Mouse (Mus musculus) limb, embryonic 11.5 days (tissue): ENCODE data around the gene Wfdc6a. TPM values are rescaled to one million over a fixed set of nuclear protein-coding genes. Genes with fewer than 3 reads are reported as not detected.
"Not testable (repeated sequence)": the region's sequence is repeated elsewhere in the genome, so short reads cannot be mapped to it uniquely, and the experiment has no call there.

Source experiments
- ATAC-seq: fragments of 200-750 bp; cut with Nextera tagmentation; 2 replicates; pipeline ENCODE4 v1.8.0; 2017; ENCODE audit warnings: low read depth; ENCODE audit not compliant: insufficient number of reproducible peaks, low FRiP score, low TSS enrichment
- DNase-seq: peaks from one replicate; pipeline ENCODE4 v3.0.0-alpha.2; 2015; ENCODE audit warnings: low spot score
- H3K27ac ChIP-seq: fragments of 300-500 bp; sonication (generic); replicated peaks from 2 replicates; pipeline ENCODE4 v1.5.1; 2014; ENCODE audit warnings: low read depth, mild to moderate bottlenecking, low read length
- H3K27me3 ChIP-seq: fragments of 300-500 bp; sonication (generic); 2 replicates; pipeline ENCODE4 v1.6.1; 2014; ENCODE audit warnings: mild to moderate bottlenecking, low read length, mixed read lengths; ENCODE audit not compliant: control insufficient read depth, insufficient read depth
- H3K36me3 ChIP-seq: fragments of 300-500 bp; sonication (generic); 2 replicates; pipeline ENCODE4 v1.6.1; 2014; ENCODE audit warnings: mild to moderate bottlenecking, low read length, moderate library complexity, mixed read lengths; ENCODE audit not compliant: control insufficient read depth, insufficient read depth
- H3K4me1 ChIP-seq: fragments of 300-500 bp; sonication (generic); 2 replicates; pipeline ENCODE4 v1.6.1; 2014; ENCODE audit warnings: low read length, mixed read lengths; ENCODE audit not compliant: control insufficient read depth, insufficient read depth
- H3K4me2 ChIP-seq: fragments of 300-500 bp; sonication (generic); 2 replicates; pipeline ENCODE4 v1.6.1; 2014; ENCODE audit warnings: low read depth, mild to moderate bottlenecking, moderate library complexity; ENCODE audit not compliant: severe bottlenecking
- H3K4me3 ChIP-seq: fragments of 300-500 bp; sonication (generic); 2 replicates; pipeline ENCODE4 v1.5.1; 2014; ENCODE audit warnings: low read depth, low read length
- H3K9ac ChIP-seq: fragments of 300-500 bp; sonication (generic); 2 replicates; pipeline ENCODE4 v1.6.1; 2014; ENCODE audit warnings: mild to moderate bottlenecking, low read length
- H3K9me3 ChIP-seq: fragments of 300-500 bp; sonication (generic); 2 replicates; pipeline ENCODE4 v1.6.1; 2016; ENCODE audit warnings: low read length; ENCODE audit not compliant: control insufficient read depth
- WGBS: fragments of 180-500 bp; shearing (Covaris S2); extraction: QIAGEN DNeasy Blood & Tissue Kit; methylation state at CpG from one replicate; pipeline ENCODE4 v1.1.7; 2014; 5-methylcytosine and 5-hydroxymethylcytosine counted together
- polyA plus RNA-seq: library from polyadenylated mRNA; unstranded; fragments of >200 nt; fragmentation: Nextera tagmentation; extraction: Ambion mirVana; gene quantifications from 2 replicates; pipeline ENCODE4 v1.2.1, GENCODE M21; 2014

Gene Wfdc6a
- polyA plus RNA-seq, 1 experiment from 2014 or later: not detected

- H3K9me3 ChIP-seq: no peaks in the 10 kb centered on the region
- 75% methylated on average over 3 of the region's 3 CpGs for WGBS
- no peak overlapping the region for H3K27ac ChIP-seq
- H3K4me3 ChIP-seq: no peak overlapping the region
- H3K36me3 ChIP-seq: no peaks in the 10 kb centered on the region
- ATAC-seq (no peak), DNase-seq (no peak)
- no peaks in the 10 kb centered on the region for H3K4me1 ChIP-seq
- no peak overlapping the region for H3K4me2 ChIP-seq
- H3K27me3 ChIP-seq: no peaks in the 10 kb centered on the region
- no peak overlapping the region for H3K9ac ChIP-seq
Measured at GRCm38 (mm10) chr2:164600179-164600578, 14.9 kb upstream of the Wfdc6a start.

- no peak within 1 kb of the TSS for H3K4me3 ChIP-seq
- 81% methylated on average over 4 of the region's 4 CpGs for WGBS
- no peak within 1 kb of the TSS for H3K27ac ChIP-seq
- ATAC-seq (no peak), DNase-seq (no peak)
- no peaks in the 10 kb centered on the region for H3K27me3 ChIP-seq
- no peaks in the 10 kb centered on the region for H3K9me3 ChIP-seq
- no peaks in the 10 kb centered on the region for H3K4me1 ChIP-seq
- no peak within 1 kb of the TSS for H3K9ac ChIP-seq
- H3K36me3 ChIP-seq: no peaks in the 10 kb centered on the region
- H3K4me2 ChIP-seq: no peak within 1 kb of the TSS
Measured at GRCm38 (mm10) chr2:164593494-164593893, 8.2 kb upstream of the Wfdc6a start, which contains the start of gene Eppin. Gene Eppin (minus strand): TSS chr2:164593594.

- WGBS: 8% methylated on average over 4 of the region's 4 CpGs
- DNase-seq: peak; percentile 66
- no peak; the same call in 1 of the 2 replicates for ATAC-seq
Measured at GRCm38 (mm10) chr2:164592014-164592413, 6.8 kb upstream of the Wfdc6a start.

GRCm38 (mm10) chr2:164573359-164573758 is 11.9 kb downstream of the Wfdc6a start, which contains the start of gene Spint3:
Gene Spint3 (minus strand): TSS chr2:164573459.
- not testable (repeated sequence) for H3K36me3 ChIP-seq, H3K27ac ChIP-seq, H3K4me1 ChIP-seq, ATAC-seq, H3K27me3 ChIP-seq, H3K9ac ChIP-seq, H3K9me3 ChIP-seq, H3K4me2 ChIP-seq, H3K4me3 ChIP-seq, DNase-seq
- WGBS: 79% methylated on average over 6 of the region's 6 CpGs

More at GRCm38 (mm10) chr2:164592014-164592413, 6.8 kb upstream of the Wfdc6a start:
- H3K9me3 ChIP-seq: no peaks in the 10 kb centered on the region
- H3K4me2 ChIP-seq: no peak overlapping the region
- no peak overlapping the region for H3K4me3 ChIP-seq
- no peaks in the 10 kb centered on the region for H3K4me1 ChIP-seq
- H3K27ac ChIP-seq: no peak overlapping the region
- no peaks in the 10 kb centered on the region for H3K27me3 ChIP-seq
- no peaks in the 10 kb centered on the region for H3K36me3 ChIP-seq
- no peak overlapping the region; the same call in 1 of the 2 replicates for H3K9ac ChIP-seq

- WGBS: 89% methylated on average over 5 of the region's 5 CpGs
- DNase-seq (no peak), ATAC-seq (no peak)
- Histone ChIP-seq H3K4me1 (peaks cover 14% of the 10 kb centered on the region), H3K4me2 (no peak overlapping the region), H3K9ac (no peak overlapping the region), H3K9me3 (no peaks in the 10 kb centered on the region), H3K27ac (no peak overlapping the region), H3K4me3 (no peak overlapping the region), H3K27me3 (no peaks in the 10 kb centered on the region), H3K36me3 (no peaks in the 10 kb centered on the region)
Measured at GRCm38 (mm10) chr2:164567460-164567859, 17.8 kb downstream of the Wfdc6a start.

GRCm38 (mm10) chr2:164566997-164567396 is 18.2 kb downstream of the Wfdc6a start:
- no peaks in the 10 kb centered on the region for H3K9me3 ChIP-seq
- H3K4me3 ChIP-seq: no peak overlapping the region
- no peaks in the 10 kb centered on the region for H3K36me3 ChIP-seq
- H3K4me2 ChIP-seq: no peak overlapping the region
- DNase-seq (no peak), ATAC-seq (no peak)
- WGBS: 85% methylated on average over 2 of the region's 2 CpGs
- H3K9ac ChIP-seq: no peak overlapping the region
- peaks cover 17% of the 10 kb centered on the region for H3K4me1 ChIP-seq
- H3K27ac ChIP-seq: no peak overlapping the region
- no peaks in the 10 kb centered on the region for H3K27me3 ChIP-seq

- Histone ChIP-seq H3K4me1 (peaks cover 17% of the 10 kb centered on the region), H3K9me3 (no peaks in the 10 kb centered on the region), H3K4me3 (no peak overlapping the region), H3K27ac (no peak overlapping the region), H3K36me3 (no peaks in the 10 kb centered on the region), H3K4me2 (no peak overlapping the region), H3K27me3 (no peaks in the 10 kb centered on the region), H3K9ac (no peak overlapping the region)
- DNase-seq: no peak
- 82% methylated on average over 5 of the region's 5 CpGs for WGBS
- no peak for ATAC-seq
Measured at GRCm38 (mm10) chr2:164564346-164564745, 20.9 kb downstream of the Wfdc6a start.

- under 1% methylated on average over 32 of the region's 32 CpGs for WGBS
- ATAC-seq: peak; percentile 71
- H3K27ac ChIP-seq: peak overlapping the region; percentile 3; the same call in 1 of the 2 replicates
Measured at GRCm38 (mm10) chr2:164563339-164564038, 21.8 kb downstream of the Wfdc6a start.

More at GRCm38 (mm10) chr2:164563339-164564038, 21.8 kb downstream of the Wfdc6a start:
- DNase-seq: peak; percentile 81
- H3K4me2 ChIP-seq: peak overlapping the region; percentile 65
- H3K4me1 ChIP-seq: peaks cover 17% of the 10 kb centered on the region
- H3K36me3 ChIP-seq: no peaks in the 10 kb centered on the region
- H3K9me3 ChIP-seq: no peaks in the 10 kb centered on the region
- peak overlapping the region; percentile 36 for H3K4me3 ChIP-seq
- H3K27me3 ChIP-seq: no peaks in the 10 kb centered on the region
- H3K9ac ChIP-seq: peak overlapping the region; percentile 59
